Mouse (Mus musculus): ENCODE results near the gene Klc2. TPM values are rescaled to one million over a fixed set of nuclear protein-coding genes. Genes with fewer than 3 reads are reported as not detected.

The Klc2 gene
- polyA plus RNA-seq, 1 experiment from 2014 or later = 18.1 TPM

GRCm38 (mm10) chr19:5071545-5072369 is 46.6 kb downstream of the Klc2 start:
- WGBS = 1% methylated on average over 39 of the region's 40 CpGs
- peaks cover 24% of the 10 kb centered on the region for H3K4me1 ChIP-seq (replicated peaks; ENCODE audit: insufficient read depth, low read length)
- H3K9me3 ChIP-seq (replicated peaks; ENCODE audit: low read length) = no peaks in the 10 kb centered on the region
- H3K27me3 ChIP-seq (ENCODE audit: insufficient read depth, low read length) = no peaks in the 10 kb centered on the region
- peak overlapping the region; percentile 86 for H3K4me2 ChIP-seq (ENCODE audit: low read length)
- DNase-seq (ENCODE audit: low spot score) = peak; percentile 94
- peak overlapping the region; percentile 49 for H3K4me3 ChIP-seq (replicated peaks; ENCODE audit: low read depth, low read length)
- peak overlapping the region; percentile 76; the same call in 1 of the 2 replicates for H3K27ac ChIP-seq
- H3K9ac ChIP-seq (ENCODE audit: low read depth, low read length) = peak overlapping the region; percentile 32; the same call in 1 of the 2 replicates
- H3K36me3 ChIP-seq (ENCODE audit: insufficient read depth, low read length) = no peaks in the 10 kb centered on the region
- no peak for TF ChIP-seq CTCF (IDR thresholded peaks at IDR 0.05; ENCODE audit: low read depth)
- ATAC-seq (replicated peaks; ENCODE audit: low FRiP score, low read depth) = peak; percentile 72

GRCm38 (mm10) chr19:5071077-5071476 is 47.3 kb downstream of the Klc2 start:
- no peaks in the 10 kb centered on the region for H3K36me3 ChIP-seq (ENCODE audit: insufficient read depth, low read length)
- peak overlapping the region; percentile 32; the same call in 1 of the 2 replicates for H3K9ac ChIP-seq (ENCODE audit: low read depth, low read length)
- ATAC-seq (replicated peaks; ENCODE audit: low FRiP score, low read depth) (no peak), DNase-seq (ENCODE audit: low spot score) (no peak)
- no peak for TF ChIP-seq CTCF (IDR thresholded peaks at IDR 0.05; ENCODE audit: low read depth)
- peak overlapping the region; percentile 49 for H3K4me3 ChIP-seq (replicated peaks; ENCODE audit: low read depth, low read length)
- H3K27me3 ChIP-seq (ENCODE audit: insufficient read depth, low read length) = no peaks in the 10 kb centered on the region
- 17% methylated on average over 11 of the region's 11 CpGs for WGBS
- H3K27ac ChIP-seq = peak overlapping the region; percentile 76; the same call in 1 of the 2 replicates
- peak overlapping the region; percentile 86 for H3K4me2 ChIP-seq (ENCODE audit: low read length)
- peaks cover 25% of the 10 kb centered on the region for H3K4me1 ChIP-seq (replicated peaks; ENCODE audit: insufficient read depth, low read length)
- no peaks in the 10 kb centered on the region for H3K9me3 ChIP-seq (replicated peaks; ENCODE audit: low read length)

- no peaks in the 10 kb centered on the region for H3K27me3 ChIP-seq (ENCODE audit: insufficient read depth, low read length)
- no peaks in the 10 kb centered on the region for H3K36me3 ChIP-seq (ENCODE audit: insufficient read depth, low read length)
- no peaks in the 10 kb centered on the region for H3K9me3 ChIP-seq (replicated peaks; ENCODE audit: low read length)
- ATAC-seq (replicated peaks; ENCODE audit: low FRiP score, low read depth) (no peak), DNase-seq (ENCODE audit: low spot score) (no peak)
- H3K4me2 ChIP-seq (ENCODE audit: low read length) = peak overlapping the region; percentile 86
- 0 out of 2 replicates have a peak overlapping the region, but pooled peaks have one; percentile 7 for H3K4me3 ChIP-seq (replicated peaks; ENCODE audit: low read depth, low read length)
- no peak overlapping the region for H3K9ac ChIP-seq (ENCODE audit: low read depth, low read length)
- no peak for TF ChIP-seq CTCF (IDR thresholded peaks at IDR 0.05; ENCODE audit: low read depth)
- H3K27ac ChIP-seq = no peak overlapping the region
- 72% methylated on average over 7 of the region's 7 CpGs for WGBS
- H3K4me1 ChIP-seq (replicated peaks; ENCODE audit: insufficient read depth, low read length) = peaks cover 27% of the 10 kb centered on the region
Observed at GRCm38 (mm10) chr19:5069978-5070377, 48.4 kb downstream of the Klc2 start.

GRCm38 (mm10) chr19:5069486-5069885 is 48.9 kb downstream of the Klc2 start:
- no peak overlapping the region for H3K9ac ChIP-seq (ENCODE audit: low read depth, low read length)
- H3K4me1 ChIP-seq (replicated peaks; ENCODE audit: insufficient read depth, low read length) = peaks cover 27% of the 10 kb centered on the region
- H3K4me2 ChIP-seq (ENCODE audit: low read length) = peak overlapping the region; percentile 86
- no peaks in the 10 kb centered on the region for H3K36me3 ChIP-seq (ENCODE audit: insufficient read depth, low read length)
- H3K27ac ChIP-seq = no peak overlapping the region
- DNase-seq (ENCODE audit: low spot score) = no peak
- ATAC-seq (replicated peaks; ENCODE audit: low FRiP score, low read depth) = no peak
- H3K4me3 ChIP-seq (replicated peaks; ENCODE audit: low read depth, low read length) = no peak overlapping the region
- TF ChIP-seq CTCF (IDR thresholded peaks at IDR 0.05; ENCODE audit: low read depth) = no peak
- H3K9me3 ChIP-seq (replicated peaks; ENCODE audit: low read length) = no peaks in the 10 kb centered on the region
- H3K27me3 ChIP-seq (ENCODE audit: insufficient read depth, low read length) = no peaks in the 10 kb centered on the region
- WGBS = 74% methylated on average over 5 of the region's 5 CpGs

GRCm38 (mm10) chr19:5068570-5069234 is 49.7 kb downstream of the Klc2 start:
- no peaks in the 10 kb centered on the region for H3K27me3 ChIP-seq (ENCODE audit: insufficient read depth, low read length)
- DNase-seq (ENCODE audit: low spot score) = no peak
- peak overlapping the region; percentile 86 for H3K4me2 ChIP-seq (ENCODE audit: low read length)
- H3K4me3 ChIP-seq (replicated peaks; ENCODE audit: low read depth, low read length) = peak overlapping the region; percentile 50
- H3K9ac ChIP-seq (ENCODE audit: low read depth, low read length) = peak overlapping the region; percentile 64
- no peaks in the 10 kb centered on the region for H3K9me3 ChIP-seq (replicated peaks; ENCODE audit: low read length)
- TF ChIP-seq CTCF (IDR thresholded peaks at IDR 0.05; ENCODE audit: low read depth) = 0 out of 2 replicates have a peak, but pooled peaks have one; percentile 8
- no peaks in the 10 kb centered on the region for H3K36me3 ChIP-seq (ENCODE audit: insufficient read depth, low read length)
- H3K4me1 ChIP-seq (replicated peaks; ENCODE audit: insufficient read depth, low read length) = peaks cover 27% of the 10 kb centered on the region
- WGBS = 25% methylated on average over 21 of the region's 21 CpGs
- H3K27ac ChIP-seq = peak overlapping the region; percentile 70; the same call in 1 of the 2 replicates
- peak; percentile 15; the same call in 1 of the 2 replicates for ATAC-seq (replicated peaks; ENCODE audit: low FRiP score, low read depth)

GRCm38 (mm10) chr19:5067867-5068569 is 50.3 kb downstream of the Klc2 start, which contains the start of gene Cd248:
TSS of gene Cd248 (plus strand) at chr19:5068078.
- peak within 1 kb of the TSS; percentile 86 for H3K4me2 ChIP-seq (ENCODE audit: low read length)
- H3K27ac ChIP-seq = peak within 1 kb of the TSS; percentile 70
- 2% methylated on average over 53 of the region's 56 CpGs for WGBS
- no peaks in the 10 kb centered on the region for H3K27me3 ChIP-seq (ENCODE audit: insufficient read depth, low read length)
- ATAC-seq (replicated peaks; ENCODE audit: low FRiP score, low read depth) = 0 out of 2 replicates have a peak, but pooled peaks have one; percentile 11
- no peak for TF ChIP-seq CTCF (IDR thresholded peaks at IDR 0.05; ENCODE audit: low read depth)
- no peaks in the 10 kb centered on the region for H3K9me3 ChIP-seq (replicated peaks; ENCODE audit: low read length)
- no peaks in the 10 kb centered on the region for H3K36me3 ChIP-seq (ENCODE audit: insufficient read depth, low read length)
- peaks cover 27% of the 10 kb centered on the region for H3K4me1 ChIP-seq (replicated peaks; ENCODE audit: insufficient read depth, low read length)
- peak; percentile 82 for DNase-seq (ENCODE audit: low spot score)
- peak within 1 kb of the TSS; percentile 50 for H3K4me3 ChIP-seq (replicated peaks; ENCODE audit: low read depth, low read length)
- peak within 1 kb of the TSS; percentile 64 for H3K9ac ChIP-seq (ENCODE audit: low read depth, low read length)

All from kidney, postnatal 0 days (tissue).